26 mouse cellular contexts compared by ENCODE assay signal in the genomic region with DNA sequence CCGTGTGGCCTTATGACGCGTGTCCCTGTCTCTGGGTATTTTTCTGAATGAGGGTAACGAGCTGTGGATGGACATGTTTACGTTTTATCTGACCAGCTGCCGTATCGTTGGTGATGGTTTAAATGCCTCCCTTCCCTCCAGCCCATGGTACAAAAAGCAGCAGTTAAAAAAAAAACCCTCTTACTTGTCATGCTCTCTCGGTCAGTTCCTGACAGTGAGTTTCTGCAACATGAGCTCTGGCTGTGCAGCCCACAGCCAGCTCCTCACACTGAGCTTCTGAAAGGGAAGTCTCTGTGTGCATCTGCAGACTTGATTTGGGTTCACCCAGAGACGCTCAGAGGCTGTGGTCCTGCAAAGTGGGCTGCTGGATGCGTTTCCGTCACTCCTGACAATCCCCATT. TPM values are rescaled to one million over a fixed set of nuclear protein-coding genes. Genes with fewer than 3 reads are reported as not detected.
DNase-seq lines count a peak whose midpoint lies in the region; ATAC-seq and TF ChIP-seq lines count a peak whose summit lies in the region.
"Had no signal": no experiment of that assay in that cellular context is flagged by ENCODE, and none has a peak within 500 bp of the region (broad histone marks: within the 10 kb centered on the region; RNA-seq: fewer than 3 reads in every experiment).

No protein-coding gene starts in this region.

- peak; percentile 29 for DNase-seq in heart, adult 11 months
- no peak for DNase-seq in heart, adult 2 months
- no peak for DNase-seq in kidney, adult 8-10 months
- DNase-seq in lung, postnatal 25 days (ENCODE audit: low spot score), result no peak
- no peak for DNase-seq in embryonic facial prominence, embryonic 10.5 days (ENCODE audit: low spot score)
- DNase-seq: adrenal gland, adult 8-10 months; adrenal gland, postnatal 25 days; cerebellum, adult 11-12 months; cerebellum, adult 8-10 months; cerebellum, postnatal 10 days; cerebellum, postnatal 36 days; embryo, embryonic 11 days; gastrocnemius, postnatal 10 days; gastrocnemius, postnatal 36 days; heart, postnatal 10 days; heart, postnatal 36 days had no signal

- H3K27me3 ChIP-seq in heart, adult 2 months (ENCODE audit: control insufficient read depth, insufficient read depth, low read length), result no peaks in the 10 kb centered on the region
- H3K27me3 ChIP-seq in kidney, embryonic 16.5 days (ENCODE audit: insufficient read depth, low read length), result no peaks in the 10 kb centered on the region
- no peaks in the 10 kb centered on the region for H3K27me3 ChIP-seq in lung, embryonic 16.5 days (ENCODE audit: control insufficient read depth, insufficient read depth, low read depth, low read length)
- no peaks in the 10 kb centered on the region for H3K27me3 ChIP-seq in embryonic facial prominence, embryonic 10.5 days (replicated peaks; ENCODE audit: low read depth, poor library complexity, severe bottlenecking)
- H3K27me3 ChIP-seq: forebrain, embryonic 13.5 days; heart, embryonic 12.5 days; heart, embryonic 15.5 days; hindbrain, embryonic 13.5 days had no signal

- H3K4me3 ChIP-seq in heart, adult 2 months, result no peak overlapping the region
- no peak overlapping the region for H3K4me3 ChIP-seq in kidney, embryonic 16.5 days (ENCODE audit: low read length)
- no peak overlapping the region for H3K4me3 ChIP-seq in lung, embryonic 16.5 days (ENCODE audit: low read length)
- H3K4me3 ChIP-seq in embryonic facial prominence, embryonic 10.5 days, result no peak overlapping the region
- H3K4me3 ChIP-seq: forebrain, embryonic 10.5 days; forebrain, embryonic 13.5 days; heart, embryonic 12.5 days; heart, embryonic 15.5 days; hindbrain, embryonic 10.5 days; hindbrain, embryonic 13.5 days had no signal

- no peak for TF ChIP-seq CTCF in heart, adult 2 months (IDR thresholded peaks at IDR 0.05)

- no peak overlapping the region for H3K4me2 ChIP-seq in kidney, embryonic 16.5 days (replicated peaks; ENCODE audit: low read depth, low read length)
- H3K4me2 ChIP-seq in lung, embryonic 16.5 days (ENCODE audit: low read depth, low read length), result no peak overlapping the region
- H3K4me2 ChIP-seq: forebrain, embryonic 13.5 days; heart, embryonic 12.5 days; heart, embryonic 15.5 days; hindbrain, embryonic 13.5 days had no signal

- H3K4me1 ChIP-seq in heart, adult 2 months (ENCODE audit: control insufficient read depth, insufficient read depth, low read length), result no peaks in the 10 kb centered on the region
- no peaks in the 10 kb centered on the region; the same call in 1 of the 2 replicates for H3K4me1 ChIP-seq in kidney, embryonic 16.5 days (ENCODE audit: insufficient read depth, low read length)
- H3K4me1 ChIP-seq in lung, embryonic 16.5 days (replicated peaks; ENCODE audit: control insufficient read depth, insufficient read depth, low read length), result no peaks in the 10 kb centered on the region
- H3K4me1 ChIP-seq in embryonic facial prominence, embryonic 10.5 days, result peaks cover 37% of the 10 kb centered on the region
- H3K4me1 ChIP-seq: forebrain, embryonic 13.5 days; heart, embryonic 15.5 days; hindbrain, embryonic 13.5 days had no signal

- TF ChIP-seq POLR2A in heart, adult 2 months (IDR thresholded peaks at IDR 0.05; ENCODE audit: insufficient read depth, low read depth, low read length), result no peak

- no peak overlapping the region for H3K9ac ChIP-seq in heart, adult 2 months (ENCODE audit: low read depth, low read length)
- H3K9ac ChIP-seq in kidney, embryonic 16.5 days (replicated peaks; ENCODE audit: low read length), result no peak overlapping the region
- no peak overlapping the region for H3K9ac ChIP-seq in lung, embryonic 16.5 days (ENCODE audit: low read length)
- H3K9ac ChIP-seq: forebrain, embryonic 13.5 days; heart, embryonic 12.5 days; heart, embryonic 15.5 days; hindbrain, embryonic 13.5 days had no signal

- WGBS in heart, adult 2 months, result 85% methylated on average over 11 of the region's 11 CpGs
- WGBS in kidney, embryonic 16.5 days, result 36% methylated on average over 11 of the region's 11 CpGs
- WGBS in lung, embryonic 16.5 days, result 44% methylated on average over 11 of the region's 11 CpGs
- WGBS in embryonic facial prominence, embryonic 10.5 days, result 60% methylated on average over 11 of the region's 11 CpGs

- no peak overlapping the region for H3K27ac ChIP-seq in heart, adult 2 months
- H3K27ac ChIP-seq in kidney, embryonic 16.5 days (ENCODE audit: low read length), result no peak overlapping the region
- H3K27ac ChIP-seq in lung, embryonic 16.5 days (ENCODE audit: low read length), result no peak overlapping the region
- H3K27ac ChIP-seq in embryonic facial prominence, embryonic 10.5 days (replicated peaks), result 0 out of 2 replicates have a peak overlapping the region, but pooled peaks have one; percentile 35
- H3K27ac ChIP-seq: forebrain, embryonic 10.5 days; forebrain, embryonic 13.5 days; heart, embryonic 15.5 days; hindbrain, embryonic 10.5 days; hindbrain, embryonic 13.5 days had no signal

- no peak for TF ChIP-seq EP300 in heart, adult 2 months (IDR thresholded peaks at IDR 0.05; ENCODE audit: insufficient read depth, low read depth, low read length)

- H3K9me3 ChIP-seq in kidney, embryonic 16.5 days (ENCODE audit: low read length), result no peaks in the 10 kb centered on the region
- H3K9me3 ChIP-seq in lung, embryonic 16.5 days (ENCODE audit: control insufficient read depth, low read length), result no peaks in the 10 kb centered on the region
- no peaks in the 10 kb centered on the region for H3K9me3 ChIP-seq in embryonic facial prominence, embryonic 10.5 days
- H3K9me3 ChIP-seq: forebrain, embryonic 10.5 days; forebrain, embryonic 13.5 days; heart, embryonic 12.5 days; heart, embryonic 15.5 days; hindbrain, embryonic 10.5 days; hindbrain, embryonic 13.5 days had no signal

- no peaks in the 10 kb centered on the region for H3K36me3 ChIP-seq in heart, adult 2 months (ENCODE audit: control insufficient read depth, insufficient read depth, low read length)
- H3K36me3 ChIP-seq in kidney, embryonic 16.5 days (ENCODE audit: insufficient read depth, low read length), result peaks cover 16% of the 10 kb centered on the region; the same call in 1 of the 2 replicates
- H3K36me3 ChIP-seq in lung, embryonic 16.5 days (ENCODE audit: control insufficient read depth, insufficient read depth, low read length), result peaks cover 7% of the 10 kb centered on the region; the same call in 1 of the 2 replicates
- peaks cover 6% of the 10 kb centered on the region; the same call in 1 of the 2 replicates for H3K36me3 ChIP-seq in embryonic facial prominence, embryonic 10.5 days (replicated peaks)
- H3K36me3 ChIP-seq: heart, embryonic 15.5 days; hindbrain, embryonic 13.5 days had no signal

- ATAC-seq in kidney, embryonic 16.5 days (ENCODE audit: low FRiP score, low TSS enrichment), result peak; percentile 69; the same call in 1 of the 2 replicates
- 0 out of 2 replicates have a peak, but pooled peaks have one; percentile 23 for ATAC-seq in lung, embryonic 16.5 days (ENCODE audit: low read depth)
- ATAC-seq: activated CD4-positive, CD25-positive, alpha-beta regulatory T cell, adult 4 months; forebrain, embryonic 13.5 days; forebrain, embryonic 16.5 days had no signal

- no peaks in the 10 kb centered on the region for H3K79me2 ChIP-seq in heart, adult 2 months (replicated peaks; ENCODE audit: control insufficient read depth, insufficient read depth, low read length)

- intact Hi-C loops in heart, adult 2 months (cut with DNase I), result no loop called here

RNA-seq across cellular contexts. Expression of gene Pdk1, which starts 44.1 kb away (rescaled TPM):
- total RNA-seq in heart, adult 2 months (2021), result 100 to 1,000 TPM; 142 to 170 TPM
- 28.9 and 62.2 TPM in 2 replicates for polyA plus RNA-seq in heart, adult 2 months (2012; rRNA removed)
- polyA plus RNA-seq in kidney, embryonic 16.5 days (2015; fragmentation: Nextera tagmentation; extraction: Ambion mirVana), result 46.3 and 48.9 TPM in 2 replicates
- polyA plus RNA-seq in lung, embryonic 16.5 days (2015; fragmentation: Nextera tagmentation; extraction: Ambion mirVana), result 54.0 and 57.1 TPM in 2 replicates
- polyA plus RNA-seq in embryonic facial prominence, embryonic 10.5 days (2016; fragmentation: Nextera tagmentation; extraction: Ambion mirVana), result 53.6 TPM in 2 replicates
